Mouse (Mus musculus): ENCODE measurements around the gene Lhfpl5.

DNA sequence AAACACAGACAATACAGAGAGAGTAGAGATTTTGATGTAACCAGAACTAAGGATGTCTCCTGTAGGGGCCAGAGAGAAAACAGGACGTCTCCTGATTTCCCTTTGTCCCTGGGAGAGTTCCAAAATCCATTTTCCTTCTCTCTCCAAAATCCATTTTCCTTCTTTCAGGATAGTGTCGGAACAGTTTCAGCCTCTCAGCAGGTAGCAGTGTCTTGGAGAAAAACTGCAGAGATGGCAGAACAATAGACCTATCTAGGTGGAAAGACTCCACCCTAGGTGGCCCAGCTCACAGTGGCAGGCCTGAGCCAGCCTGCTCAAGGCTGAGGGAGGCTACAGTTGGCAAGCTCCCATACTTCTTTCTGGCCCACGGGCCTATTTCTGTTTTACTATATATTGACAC is 7.9 kb upstream of the Lhfpl5 start:
- TF ChIP-seq GATA1 (IDR thresholded peaks at IDR 0.05; ENCODE audit: borderline replicate concordance, low read length), result no peak
- TF ChIP-seq FLI1 (IDR thresholded peaks at IDR 0.05; ENCODE audit: low read length), result no peak

Data from megakaryocyte, embryonic 14.5 days (primary cell).